Mouse (Mus musculus) liver, postnatal 0 days (tissue): ENCODE measurements around the gene Olfr1174-ps.

Experiments
- CTCF ChIP-seq: sonication (generic); IDR thresholded peaks from 2 replicates; pipeline ENCODE4 v1.5.1; 2016; ENCODE audit warnings: antibody characterized with exemption, low read depth
- EP300 ChIP-seq: IDR thresholded peaks from 2 replicates; pipeline ENCODE4 v1.6.1; 2016; ENCODE audit warnings: antibody characterized with exemption, low read depth, mild to moderate bottlenecking

- TF ChIP-seq EP300 (no peak), CTCF (no peak)
Observed at GRCm38 (mm10) chr2:88327115-88327514, 12.2 kb upstream of the Olfr1174-ps start, which contains the start of gene Olfr1175-ps.
